Mouse (Mus musculus) retina, postnatal 1 day (tissue): Measurements from ENCODE around the gene Stx5a.
"Not testable (repeated sequence)": the region's sequence is repeated elsewhere in the genome, so short reads cannot be mapped to it uniquely, and the experiment has no call there.

Experiments
- DNase-seq: peaks from one replicate; pipeline ENCODE4 v3.0.0-alpha.2; 2012

Stx5a gene

GRCm38 (mm10) chr19:8716767-8717475 is 24.3 kb upstream of the Stx5a start:
- no peak for DNase-seq

DNA sequence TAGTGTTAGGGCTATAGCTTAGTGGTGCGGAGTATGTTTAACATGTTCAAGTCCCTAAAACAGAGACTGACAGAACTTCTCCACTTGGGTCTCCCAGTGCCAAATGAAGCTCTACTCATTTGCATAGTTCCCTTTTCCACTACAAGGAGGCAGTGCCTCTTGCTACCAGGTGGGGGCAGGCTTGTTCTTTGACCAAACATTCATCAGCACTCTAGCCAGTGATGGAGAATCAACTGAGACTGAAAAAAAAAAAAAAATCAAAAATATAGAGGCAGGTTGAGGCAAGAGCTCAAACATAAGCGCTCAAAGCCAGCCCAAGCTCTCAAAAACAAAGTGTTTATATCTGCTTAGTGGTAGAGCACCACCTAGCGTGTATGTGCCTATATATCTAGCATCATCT is 22.9 kb upstream of the Stx5a start:
- peak; percentile 85 for DNase-seq

GRCm38 (mm10) chr19:8719037-8719436 is 22.2 kb upstream of the Stx5a start:
- not testable (repeated sequence) for DNase-seq

DNA sequence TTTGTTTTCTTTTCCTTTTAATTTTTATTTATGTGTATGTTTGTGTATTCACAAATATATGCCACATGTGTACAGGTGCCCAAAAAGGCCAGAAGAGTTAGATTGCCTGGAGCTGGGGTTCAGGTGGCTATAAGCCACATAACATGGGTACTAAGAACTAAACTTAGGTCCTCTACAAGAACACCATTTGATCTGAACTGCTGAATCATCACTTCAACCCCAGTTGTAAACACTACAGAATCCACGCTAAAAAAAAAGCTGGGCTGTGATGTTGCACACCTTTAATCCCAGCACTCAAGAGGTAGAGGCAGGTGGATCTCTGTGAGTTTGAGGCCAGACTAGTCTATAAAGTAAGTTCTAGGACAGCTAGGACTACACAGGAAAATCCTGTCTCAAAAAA is 19.8 kb upstream of the Stx5a start:
- DNase-seq: no peak

DNA sequence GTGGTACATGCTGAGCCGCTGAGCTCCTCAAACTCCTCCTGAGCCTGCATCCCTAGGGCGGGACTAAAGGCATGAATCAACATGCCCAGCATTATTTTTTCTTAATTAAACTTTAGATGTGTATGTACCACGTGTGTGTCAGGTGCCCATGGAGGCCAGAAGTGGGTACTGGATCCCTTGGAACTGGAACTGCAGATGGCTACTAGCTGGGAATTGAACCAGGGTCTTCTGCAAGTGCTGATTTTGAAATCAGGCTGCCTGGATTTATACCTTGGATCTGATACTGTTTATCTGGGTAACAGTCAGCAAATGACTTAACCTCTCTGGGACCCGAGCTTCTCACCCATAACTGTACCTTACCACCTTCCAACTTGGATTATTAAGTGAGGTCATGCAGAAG is 19.2 kb upstream of the Stx5a start:
- no peak for DNase-seq

DNA sequence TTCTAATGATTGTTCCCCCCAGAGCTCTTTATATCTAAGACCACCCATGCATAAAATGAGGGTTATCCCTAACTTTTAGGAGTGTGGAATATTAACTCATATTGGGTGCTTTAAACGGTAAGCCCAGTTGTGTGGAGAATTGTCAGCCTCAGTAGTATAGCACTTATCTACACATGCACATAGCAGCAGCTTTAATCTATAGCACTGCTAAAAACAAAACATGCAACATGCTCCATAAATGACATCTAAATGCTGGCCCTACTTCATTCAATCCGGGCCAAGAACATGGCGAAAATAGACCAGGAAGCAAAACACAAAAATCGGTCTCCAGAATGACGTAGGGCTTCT is 18.7 kb upstream of the Stx5a start:
- DNase-seq: no peak

DNA sequence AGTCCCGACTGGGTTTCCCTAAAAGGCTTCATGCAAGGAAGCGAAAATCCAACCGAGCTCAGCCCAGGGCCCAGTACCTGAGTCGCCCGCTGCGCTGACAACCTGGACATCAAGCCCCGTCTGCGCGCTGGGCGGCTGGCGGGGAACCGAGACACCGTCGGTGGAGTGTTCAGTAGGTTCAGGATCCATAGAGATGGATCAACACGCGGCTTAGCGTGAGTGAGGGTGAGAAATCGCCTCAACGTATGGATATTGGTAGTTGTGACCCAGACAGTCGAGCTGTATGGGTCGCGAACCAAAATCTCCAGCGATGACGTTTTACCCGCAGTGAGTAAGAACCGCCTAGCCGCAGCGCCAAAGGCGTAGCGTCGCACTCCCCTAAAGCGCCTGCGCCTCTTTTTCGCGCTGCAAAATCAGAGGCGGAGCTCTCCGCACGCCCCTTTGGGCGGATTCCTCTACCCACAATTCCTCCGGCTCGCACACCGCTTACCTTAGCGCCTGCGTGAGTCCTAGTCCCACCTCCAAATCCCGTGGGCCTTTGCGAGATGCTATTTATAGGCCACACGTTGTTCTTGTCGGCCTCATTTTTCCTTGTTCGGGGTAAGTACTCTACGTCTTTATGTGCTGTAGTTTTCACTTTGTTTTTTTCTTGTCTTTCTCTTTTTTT is 18.2 kb upstream of the Stx5a start, which contains the start of gene Slc3a2:
TSS of gene Slc3a2 (minus strand) at position 463 of the 667 bp plus-strand sequence.
- peak; percentile 99 for DNase-seq

DNA sequence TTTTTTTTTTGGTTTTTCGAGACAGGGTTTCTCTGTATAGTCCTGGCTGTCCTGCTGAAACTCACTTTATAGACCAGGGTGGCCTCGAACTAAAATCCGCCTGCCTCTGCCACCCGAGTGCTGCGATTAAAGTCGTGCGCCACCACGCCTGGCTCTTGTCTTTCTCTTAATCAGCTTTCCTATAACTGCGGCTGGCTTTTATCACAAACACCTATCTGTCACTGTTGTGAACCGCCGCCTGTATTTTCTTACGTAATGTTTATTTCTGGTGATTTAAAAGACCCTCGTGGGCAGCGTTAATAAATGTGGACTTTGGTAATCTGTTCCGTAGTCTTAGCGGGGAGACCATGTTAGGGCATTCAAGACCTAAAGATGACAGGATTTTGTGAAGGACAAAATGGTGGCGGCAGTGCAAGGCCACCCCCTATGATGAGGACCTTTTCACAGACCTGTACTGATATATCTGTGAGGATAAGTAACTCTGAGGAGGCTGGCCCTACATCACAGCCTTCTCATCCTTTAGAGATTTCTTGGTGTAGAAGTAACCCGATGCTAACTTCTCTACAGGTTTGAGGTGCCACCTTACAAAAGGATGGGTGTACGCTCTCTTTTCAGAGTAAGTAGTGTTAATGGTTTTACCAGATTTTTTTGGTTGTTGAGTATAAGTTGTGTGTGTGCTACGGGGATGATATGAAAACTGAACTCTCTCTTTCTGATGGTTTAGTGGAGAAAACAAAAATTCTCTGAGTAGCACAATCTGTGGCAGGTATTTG is 17.5 kb upstream of the Stx5a start:
- peak; percentile 48 for DNase-seq

DNA sequence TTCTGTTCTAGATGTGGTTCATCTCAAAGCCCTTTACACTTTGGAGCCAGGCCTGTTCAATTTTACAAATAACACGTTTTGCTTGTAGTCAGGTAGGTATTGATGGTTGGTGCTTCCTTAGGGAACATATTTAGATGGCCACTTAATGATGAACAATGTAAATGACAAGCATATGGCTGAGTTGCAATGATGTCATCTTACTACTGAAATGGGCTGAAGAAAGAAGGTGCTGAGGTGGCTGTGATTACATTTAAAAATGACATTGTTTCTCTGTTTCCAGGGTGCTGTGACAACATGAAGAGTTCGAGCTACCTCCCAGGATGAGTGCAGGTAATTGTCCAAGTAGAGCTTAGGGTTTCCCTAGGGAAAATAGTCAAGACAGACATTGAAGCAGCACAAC is 16.8 kb upstream of the Stx5a start:
- no peak for DNase-seq

- DNase-seq: no peak
Measured at GRCm38 (mm10) chr19:8725081-8725613, 16.1 kb upstream of the Stx5a start.

DNA sequence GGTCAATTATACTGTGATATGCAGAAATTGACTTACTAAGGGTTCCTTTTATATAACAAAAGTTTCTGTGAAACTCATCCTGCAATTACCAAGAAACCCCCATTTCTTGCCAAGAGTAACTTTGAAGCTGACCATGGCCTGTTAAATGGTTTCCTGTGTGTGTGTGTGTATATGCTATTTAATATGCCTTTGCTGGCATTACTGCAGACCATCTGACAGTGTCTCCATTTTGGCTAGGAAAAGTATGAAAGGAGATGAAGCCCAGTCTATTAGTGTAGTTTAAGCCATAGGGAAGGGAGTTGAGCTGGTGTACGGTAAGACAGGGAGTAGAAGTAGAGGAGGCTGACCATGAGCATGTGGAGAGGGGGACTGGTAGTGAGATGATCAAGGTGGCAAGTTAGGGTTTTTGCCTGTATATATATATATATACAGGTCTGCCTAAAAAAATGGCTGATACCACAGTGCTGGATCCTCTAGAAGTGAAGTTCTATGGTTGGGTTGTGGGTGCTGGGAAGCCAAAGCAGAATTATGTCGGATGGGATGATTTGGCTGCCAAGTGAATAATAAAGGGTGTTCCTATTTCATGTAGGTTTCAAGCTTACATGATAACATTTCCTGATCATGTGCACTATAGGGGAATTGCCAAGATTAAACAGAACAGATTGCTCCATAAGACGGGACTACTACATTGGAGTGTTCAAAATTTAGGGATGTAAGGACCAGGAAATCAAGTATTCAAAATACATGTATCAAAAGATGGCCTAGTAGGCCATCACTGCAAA is 14.4 kb upstream of the Stx5a start:
- no peak for DNase-seq

DNA sequence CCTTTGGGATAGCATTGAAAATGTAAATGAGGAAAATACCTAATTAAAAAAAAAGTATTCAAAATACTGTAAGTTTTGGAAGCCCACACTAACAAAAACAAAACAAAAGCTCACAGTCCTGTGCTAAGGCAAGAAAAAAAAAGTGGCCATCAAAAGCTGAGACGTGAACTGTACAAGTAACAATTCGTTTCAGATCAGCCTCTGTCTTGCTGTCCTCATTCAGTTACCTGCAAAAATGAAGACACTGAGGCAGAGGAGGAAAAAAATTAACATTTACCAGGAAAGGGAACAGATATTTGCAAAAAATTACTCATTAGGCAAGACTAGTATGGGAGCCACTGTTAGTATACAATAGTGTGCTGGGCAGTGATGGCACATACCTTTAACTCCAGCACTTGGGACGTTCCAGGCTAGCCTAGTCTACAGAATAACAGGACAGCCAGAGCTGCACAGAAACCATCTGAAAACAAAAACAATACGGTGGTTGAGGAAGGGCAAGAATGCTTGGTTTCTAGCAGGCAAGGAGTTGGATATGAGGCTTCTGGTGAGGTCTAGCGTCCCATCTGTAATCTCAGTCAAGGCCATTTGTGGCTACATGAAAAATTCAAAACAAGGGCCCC is 13.6 kb upstream of the Stx5a start:
- DNase-seq: no peak

- not testable (repeated sequence) for DNase-seq
Measured at GRCm38 (mm10) chr19:8728335-8729099, 12.7 kb upstream of the Stx5a start.

DNA sequence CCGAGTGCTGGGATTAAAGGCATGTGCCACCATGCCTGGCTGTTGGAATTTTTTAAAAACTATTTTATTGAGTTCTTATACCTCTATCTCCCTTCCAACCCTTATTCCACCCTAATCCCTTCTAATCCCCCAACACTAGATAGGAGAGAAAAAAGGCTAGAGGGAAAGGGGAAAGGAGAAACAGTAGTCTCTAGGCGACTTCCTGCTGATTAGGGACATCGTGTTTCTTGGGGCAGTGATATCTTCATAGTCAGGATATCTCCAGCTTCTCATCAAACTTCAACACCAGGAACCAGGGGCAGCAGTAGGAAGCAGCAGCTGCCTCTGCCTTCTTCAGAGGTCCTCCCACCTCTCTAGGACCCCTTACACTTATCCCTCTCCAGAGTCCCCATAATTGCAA is 6.9 kb upstream of the Stx5a start:
- no peak for DNase-seq

DNA sequence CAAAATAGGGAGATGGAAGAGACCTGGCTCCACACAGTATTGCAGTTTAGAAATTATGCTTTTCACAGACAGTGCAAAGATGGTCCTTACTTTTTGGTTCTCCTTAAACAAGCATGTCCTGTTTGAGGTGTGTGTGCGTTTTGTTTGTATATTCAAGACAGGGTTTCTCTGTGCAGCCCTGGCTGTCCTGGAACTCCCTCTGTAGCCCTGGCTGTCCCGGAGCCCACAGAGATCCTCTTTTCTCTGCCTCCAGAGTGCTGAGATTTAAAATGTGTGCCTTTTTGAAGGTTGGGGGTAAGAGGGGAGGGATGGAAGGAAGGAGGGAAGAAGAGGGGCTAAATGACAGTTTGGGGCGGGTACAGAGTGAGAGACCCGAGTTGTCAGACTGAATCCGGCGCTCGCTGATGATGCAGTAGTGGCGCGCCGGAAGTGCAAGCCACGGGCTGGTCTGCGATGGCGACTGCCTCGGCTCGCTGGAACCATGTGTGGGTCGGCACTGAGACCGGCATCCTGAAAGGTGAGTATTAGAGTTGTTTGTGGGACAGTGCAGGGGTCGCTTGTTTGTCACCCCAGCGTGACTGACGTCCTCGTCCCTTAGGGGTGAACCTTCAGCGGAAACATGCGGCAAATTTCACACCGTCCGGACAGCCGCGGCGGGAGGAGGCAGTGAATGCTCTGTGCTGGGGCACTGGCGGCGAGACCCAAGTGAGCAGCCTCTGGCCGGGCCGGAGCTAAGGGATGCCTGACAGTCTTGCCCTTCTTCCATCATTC is 5.6 kb upstream of the Stx5a start, which contains the start of gene Wdr74:
TSS of gene Wdr74 (plus strand) at position 439 of the 771 bp plus-strand sequence.
- peak; percentile 96 for DNase-seq

GRCm38 (mm10) chr19:8736160-8736467 is 5.1 kb upstream of the Stx5a start:
- DNase-seq: no peak

GRCm38 (mm10) chr19:8738911-8739310 is 2.3 kb upstream of the Stx5a start:
- no peak for DNase-seq

DNA sequence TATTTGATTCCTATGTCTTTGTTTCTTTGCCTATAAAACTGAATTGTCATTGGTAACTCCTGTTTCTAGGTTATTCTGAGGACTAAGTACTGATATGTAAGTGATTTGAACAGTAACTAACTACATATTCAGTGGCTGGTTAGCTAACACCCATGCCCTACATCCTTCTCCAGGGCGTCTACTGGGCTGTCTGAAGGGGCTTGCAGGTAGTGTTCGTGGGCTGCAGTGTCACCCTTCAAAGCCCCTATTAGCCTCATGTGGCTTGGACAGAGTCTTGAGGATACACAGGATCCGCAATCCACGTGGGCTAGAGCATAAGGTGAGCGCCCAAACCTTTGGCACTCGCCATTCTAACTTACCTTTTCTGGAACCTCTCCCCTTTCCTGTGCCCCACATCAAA is 1.6 kb upstream of the Stx5a start:
- no peak for DNase-seq

GRCm38 (mm10) chr19:8740603-8741002 is 610 bp upstream of the Stx5a start, which contains the start of gene 1700092M07Rik:
1700092M07Rik (plus strand) TSS chr19:8740718.
- DNase-seq: no peak

- no peak for DNase-seq
Measured at GRCm38 (mm10) chr19:8742176-8742575, 963 bp downstream of the Stx5a start.

GRCm38 (mm10) chr19:8745382-8745781 is 4.2 kb downstream of the Stx5a start:
- no peak for DNase-seq
